Mouse (Mus musculus) heart, adult 11 months (tissue): ENCODE data around the gene Nell2.
A peak's percentile ranks its signal among the peaks of the same experiment; 100 is the strongest.

Source experiments
- DNase-seq: peaks from one replicate; pipeline ENCODE4 v3.0.0; 2022

The Nell2 gene

DNA sequence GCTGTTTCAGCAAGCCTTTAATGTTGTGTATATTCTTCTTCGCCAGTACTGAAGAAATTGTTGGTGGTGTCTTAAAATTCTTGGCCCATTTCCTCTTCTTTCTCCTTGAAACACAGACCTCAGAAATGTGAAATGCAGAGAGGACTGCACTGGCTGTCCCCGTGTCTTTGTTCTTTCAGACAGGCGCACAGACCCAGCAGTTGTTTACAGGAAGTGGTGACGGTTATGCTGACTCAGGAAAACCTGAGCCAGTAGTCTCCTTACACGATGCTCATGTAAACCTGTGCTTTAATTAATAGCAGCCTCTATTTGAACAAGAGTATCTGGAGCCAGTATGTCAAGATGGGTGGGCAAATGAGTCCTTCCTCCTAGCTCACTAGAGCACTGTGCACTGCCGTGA lies 61.2 kb downstream of the Nell2 start:
- no peak for DNase-seq

DNA sequence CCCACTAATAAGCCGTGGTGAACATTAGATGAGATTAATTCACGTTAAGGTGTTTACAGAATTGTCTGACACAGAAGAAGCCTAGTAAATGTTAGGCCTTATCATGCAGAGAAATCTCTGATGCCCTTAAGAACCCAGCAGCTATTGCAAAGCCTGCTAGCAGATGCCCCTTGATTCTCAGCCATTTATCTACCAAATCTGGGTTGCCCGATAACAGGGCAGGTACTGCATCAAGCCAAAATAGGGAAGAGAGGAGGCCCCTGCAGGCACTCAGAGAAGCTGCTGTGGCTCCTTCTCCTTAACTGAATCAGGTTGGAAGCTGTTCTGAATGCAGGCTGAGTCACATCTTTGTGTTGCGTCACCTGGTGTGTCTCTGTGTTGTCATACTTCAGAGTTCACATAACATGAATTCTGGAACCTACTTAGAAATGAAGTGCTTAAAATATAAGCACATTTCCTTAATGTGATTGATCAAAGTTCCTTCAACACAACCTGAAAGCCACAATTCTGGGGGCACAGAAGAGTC lies 68.3 kb downstream of the Nell2 start:
- DNase-seq = no peak

- DNase-seq = peak; percentile 80
Measured at GRCm38 (mm10) chr15:95444586-95444985, 83.8 kb downstream of the Nell2 start.

GRCm38 (mm10) chr15:95437740-95438139 lies 90.6 kb downstream of the Nell2 start:
- no peak for DNase-seq

DNA sequence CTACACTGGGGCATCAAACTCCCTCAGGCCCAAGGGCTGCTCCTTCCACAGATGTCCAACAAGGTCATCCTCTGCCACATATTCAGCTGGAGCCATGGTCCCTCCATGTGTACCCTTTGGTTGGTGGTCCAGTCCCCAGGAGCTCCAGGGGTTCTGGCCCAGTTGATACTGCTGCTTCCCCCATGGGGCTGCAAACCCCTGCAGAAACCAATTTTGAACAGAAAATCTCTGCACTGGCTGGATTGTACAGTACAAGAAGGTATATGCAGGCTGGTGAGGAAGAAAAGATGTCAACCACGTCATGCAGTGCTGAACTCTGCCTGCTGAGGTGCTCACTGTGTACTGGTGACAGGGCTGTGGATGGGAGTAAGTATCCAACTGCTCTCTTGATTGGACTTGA lies 92.1 kb downstream of the Nell2 start:
- DNase-seq = peak; percentile 71

GRCm38 (mm10) chr15:95431156-95431799 lies 97.1 kb downstream of the Nell2 start:
- no peak for DNase-seq

DNA sequence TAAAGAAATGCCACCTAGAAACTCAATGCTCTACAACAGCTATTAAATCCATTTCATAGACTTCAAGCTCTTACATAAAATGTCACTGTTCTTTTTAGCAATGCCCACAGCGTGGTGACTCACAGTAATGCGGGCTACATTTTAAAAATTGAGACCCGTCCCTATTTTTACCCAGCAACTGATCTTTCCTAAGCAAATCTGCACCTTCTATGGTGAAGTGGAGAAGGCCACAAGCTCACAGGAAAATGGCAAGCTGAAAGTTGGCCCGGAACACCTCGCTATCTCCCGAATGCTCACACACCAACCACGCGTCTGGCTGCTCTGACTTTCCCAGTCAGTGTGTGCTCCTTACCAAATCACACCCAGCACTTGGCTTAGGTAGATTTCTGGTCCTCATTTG lies 98.4 kb downstream of the Nell2 start:
- no peak for DNase-seq

- no peak for DNase-seq
Measured at GRCm38 (mm10) chr15:95428003-95428663, 100.2 kb downstream of the Nell2 start.

- DNase-seq = no peak
Measured at GRCm38 (mm10) chr15:95425085-95425484, 103.3 kb downstream of the Nell2 start.

DNA sequence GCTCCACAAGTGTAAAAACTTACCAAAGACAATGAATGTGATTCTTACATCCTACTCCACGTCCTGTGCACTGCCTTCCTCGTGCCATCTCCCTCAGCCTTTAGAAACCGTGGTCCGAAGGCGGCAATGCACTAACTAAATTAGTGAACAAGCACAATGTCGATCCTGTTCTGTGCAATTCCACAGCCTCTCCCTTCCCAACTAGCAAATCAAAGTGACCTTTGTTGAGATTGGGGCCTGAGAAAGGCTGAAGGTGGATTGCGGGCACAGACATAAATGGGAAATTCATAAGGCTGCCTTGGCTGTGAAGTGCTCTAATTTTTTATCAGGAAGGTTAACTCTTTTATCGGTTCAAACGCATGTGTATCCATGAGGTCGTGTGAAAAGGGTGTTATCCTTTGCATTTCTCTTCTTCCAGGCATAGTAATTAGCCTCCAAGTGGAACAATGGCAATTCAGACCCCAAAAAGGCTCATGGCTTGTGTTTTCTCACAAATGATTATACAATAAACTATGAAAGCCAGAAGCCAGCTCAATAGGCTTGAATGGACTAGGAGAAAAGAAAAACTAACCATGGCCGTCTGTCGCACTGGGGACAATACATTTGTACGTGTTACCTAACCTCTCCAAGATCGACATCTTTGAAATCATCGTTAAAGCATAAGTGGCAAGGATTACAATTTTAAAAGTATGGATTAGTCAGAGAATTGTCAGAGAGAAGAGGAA lies 106.0 kb downstream of the Nell2 start:
- DNase-seq = no peak

- DNase-seq = peak; percentile 15
Measured at GRCm38 (mm10) chr15:95418641-95419040, 109.7 kb downstream of the Nell2 start.

DNA sequence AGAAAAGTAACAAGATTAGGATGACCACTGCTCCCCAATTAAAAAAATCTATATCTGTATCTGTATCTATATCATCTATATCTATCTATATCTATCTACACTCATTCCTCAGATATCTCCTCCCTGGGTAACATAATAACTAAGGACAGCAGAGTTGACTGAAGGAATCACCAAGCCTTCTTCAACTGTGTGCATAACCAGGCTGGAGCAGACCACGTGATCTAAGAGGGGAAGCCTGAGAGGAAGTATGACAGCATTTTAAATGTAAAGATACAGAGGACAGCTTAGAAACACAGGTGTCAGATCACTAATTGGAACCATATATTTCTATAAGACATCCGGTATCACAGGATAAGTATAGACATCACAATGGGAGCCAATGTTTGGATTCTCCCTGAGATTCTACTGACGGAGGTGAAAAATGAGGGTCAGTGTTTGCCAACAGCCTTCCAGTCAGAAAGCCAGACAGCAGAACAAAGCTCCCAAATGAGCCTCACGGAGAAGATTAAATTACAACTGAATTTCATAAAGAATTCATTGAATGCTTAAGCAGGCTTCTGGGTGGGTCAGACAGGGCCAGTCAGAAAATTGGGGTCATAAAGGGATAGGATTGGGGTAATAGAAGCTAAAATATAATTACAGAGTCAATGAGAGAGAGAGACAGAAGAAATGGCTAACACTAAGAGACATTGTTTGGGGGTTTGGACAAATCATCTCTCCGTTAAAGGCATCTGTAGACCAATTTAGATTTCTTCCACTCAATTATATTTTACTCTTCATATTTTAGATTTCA lies 116.2 kb downstream of the Nell2 start:
- DNase-seq = peak; percentile 72

DNA sequence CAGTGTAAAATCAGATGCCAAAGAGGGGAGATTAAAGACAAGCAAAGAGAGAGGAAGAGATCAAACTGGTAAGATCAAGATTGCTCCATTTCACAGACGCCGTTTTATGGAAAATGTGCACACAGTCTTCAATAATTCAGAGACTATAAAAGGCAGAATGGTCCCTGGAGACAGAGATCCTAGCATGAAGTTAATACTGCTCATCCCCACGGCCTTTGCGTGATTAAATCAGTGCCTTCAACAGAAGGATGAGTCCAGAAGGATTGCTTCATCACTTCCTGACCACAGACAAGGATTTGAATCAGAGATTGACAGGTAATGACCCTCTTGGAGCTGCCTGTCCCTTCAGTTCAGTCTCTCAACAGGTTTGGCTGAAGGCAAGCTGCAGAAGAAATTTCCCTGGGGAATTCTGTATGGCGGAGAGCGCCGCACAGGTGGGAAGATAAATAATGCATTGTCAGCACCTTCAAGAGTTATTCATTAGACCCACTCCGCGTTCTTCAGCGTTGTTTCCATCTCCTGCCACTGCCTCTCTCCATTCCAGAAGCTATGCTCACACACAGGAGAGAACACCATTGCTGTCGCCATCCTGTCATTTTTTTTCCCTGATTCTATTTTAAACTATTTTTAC lies 118.0 kb downstream of the Nell2 start:
- DNase-seq = peak; percentile 17

GRCm38 (mm10) chr15:95390347-95390746 lies 138.0 kb downstream of the Nell2 start:
- DNase-seq = no peak

GRCm38 (mm10) chr15:95388950-95389349 lies 139.4 kb downstream of the Nell2 start:
- no peak for DNase-seq

GRCm38 (mm10) chr15:95380859-95381258 lies 147.5 kb downstream of the Nell2 start:
- DNase-seq = no peak

DNA sequence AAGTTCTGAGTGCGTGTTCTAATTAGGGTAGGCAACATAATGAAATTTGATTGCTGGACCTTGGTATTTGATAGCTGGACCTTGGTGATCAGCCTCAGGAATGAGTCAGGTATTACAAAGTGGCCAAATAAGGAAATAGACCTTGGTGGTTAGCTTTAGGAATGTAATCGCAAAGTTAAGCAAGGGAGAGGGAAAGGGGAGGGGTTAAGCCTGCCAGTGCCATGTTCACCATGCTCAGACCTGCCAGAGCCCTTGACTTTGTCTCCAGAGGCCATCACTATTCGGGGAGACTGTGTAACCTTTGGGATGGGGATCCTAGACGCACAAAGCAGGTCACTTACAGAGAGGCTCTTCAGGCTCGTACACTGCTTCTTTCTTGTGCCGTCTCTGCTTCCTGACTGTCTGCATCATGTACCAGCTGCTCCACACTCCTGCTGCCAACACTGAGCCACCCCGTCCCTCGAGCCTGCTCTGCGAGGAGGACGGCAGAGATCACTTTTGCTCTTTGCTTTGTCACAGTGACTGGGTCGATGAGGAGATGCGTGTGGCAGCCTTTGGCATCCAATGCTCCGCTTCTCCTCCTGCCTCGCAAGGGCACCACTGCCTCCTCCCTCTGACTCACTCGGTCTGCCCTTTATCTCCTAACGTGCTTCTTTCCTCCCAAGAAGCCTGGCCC lies 157.5 kb downstream of the Nell2 start:
- no peak for DNase-seq

DNA sequence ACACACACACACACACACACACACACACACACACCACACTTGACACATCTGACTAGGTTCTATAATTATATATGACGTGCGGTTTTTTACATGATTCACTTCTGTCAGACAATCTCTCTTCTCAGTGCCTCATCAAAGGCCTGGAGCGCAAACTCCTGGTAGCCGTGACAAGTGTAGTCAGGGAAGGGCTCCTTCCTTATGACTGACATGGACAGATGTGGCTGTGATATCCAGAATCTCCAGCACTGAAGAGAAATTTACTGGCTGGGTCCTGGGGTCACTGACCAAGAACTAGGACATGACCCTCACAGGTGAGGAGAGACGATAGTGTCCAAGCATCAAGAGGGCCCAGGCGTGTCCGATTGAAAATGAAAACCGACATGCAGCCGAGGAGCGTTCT lies 160.2 kb downstream of the Nell2 start:
- DNase-seq = no peak

DNA sequence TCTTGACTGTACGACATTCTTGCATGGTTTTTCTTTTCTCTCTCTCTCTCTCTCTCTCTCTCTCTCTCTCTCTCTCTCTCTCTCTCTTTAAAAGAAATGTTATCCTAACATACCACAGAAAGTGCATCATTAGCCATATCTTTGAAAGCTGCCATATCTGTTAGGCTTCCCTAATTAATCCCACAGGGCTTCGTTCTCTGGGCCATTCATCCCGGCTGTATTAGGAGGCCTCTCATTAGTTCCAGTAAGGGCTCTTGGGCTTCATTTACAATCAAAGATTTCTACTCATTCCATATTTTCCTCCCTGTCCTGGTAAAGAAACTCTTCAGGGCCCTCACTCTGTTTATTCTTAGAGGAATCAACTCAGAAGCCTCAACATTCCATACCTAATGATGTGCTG lies 161.9 kb downstream of the Nell2 start:
- DNase-seq = no peak

DNA sequence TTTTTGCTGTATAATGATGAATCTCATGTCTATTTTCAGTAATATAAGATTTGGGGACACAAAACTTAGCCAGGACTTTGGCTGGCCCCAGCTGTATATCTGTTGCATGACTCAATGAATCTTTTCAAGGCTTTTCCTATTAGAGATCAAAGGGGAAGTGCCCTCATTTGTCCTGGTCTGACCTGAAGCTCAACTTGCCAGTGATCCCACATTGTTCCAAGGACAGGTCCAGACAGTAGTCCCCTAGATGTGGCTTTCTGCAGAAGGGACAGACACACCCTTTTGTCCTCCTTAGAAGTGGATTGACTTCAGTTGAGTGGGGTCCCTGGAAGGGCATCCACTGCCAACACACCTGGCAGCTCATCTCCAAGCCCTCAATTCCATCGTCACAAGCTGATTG lies 173.6 kb downstream of the Nell2 start:
- DNase-seq = no peak

- DNase-seq = peak; percentile 66
Measured at GRCm38 (mm10) chr15:95334323-95335296, 193.7 kb downstream of the Nell2 start.
